8 mouse cellular contexts compared by ENCODE assay signal in genomic region chr12:69681566-69682061, GRCm38 (mm10). TPM values are rescaled to one million over a fixed set of nuclear protein-coding genes. Genes with fewer than 3 reads are reported as not detected.
DNase-seq lines count a peak whose midpoint lies in the region; ATAC-seq and TF ChIP-seq lines count a peak whose summit lies in the region.

TSS of gene Sos2 (minus strand) at chr12:69681852.

- peak; percentile 83 for ATAC-seq in embryonic facial prominence, embryonic 14.5 days (ENCODE audit: low read depth)
- peak; percentile 75 for ATAC-seq in limb, embryonic 12.5 days (ENCODE audit: insufficient number of reproducible peaks, insufficient read depth, low FRiP score, low TSS enrichment, low read depth)
- ATAC-seq in midbrain, embryonic 12.5 days (ENCODE audit: low FRiP score, low read depth) = peak; percentile 89

- H3K9ac ChIP-seq in embryonic facial prominence, embryonic 14.5 days (ENCODE audit: low read depth, low read length) = peak within 1 kb of the TSS; percentile 99
- H3K9ac ChIP-seq in heart, adult 2 months (ENCODE audit: low read depth, low read length) = peak within 1 kb of the TSS; percentile 99
- peak within 1 kb of the TSS; percentile 96 for H3K9ac ChIP-seq in limb, embryonic 12.5 days (replicated peaks)
- H3K9ac ChIP-seq in midbrain, embryonic 12.5 days (replicated peaks) = peak within 1 kb of the TSS; percentile 94

- H3K27me3 ChIP-seq in embryonic facial prominence, embryonic 14.5 days (replicated peaks; ENCODE audit: control insufficient read depth, insufficient read depth, low read length) = no peaks in the 10 kb centered on the region
- no peaks in the 10 kb centered on the region for H3K27me3 ChIP-seq in heart, adult 2 months (ENCODE audit: control insufficient read depth, insufficient read depth, low read length)
- H3K27me3 ChIP-seq in kidney, adult 2 months (replicated peaks; ENCODE audit: control insufficient read depth, insufficient read depth, low read length) = no peaks in the 10 kb centered on the region
- no peaks in the 10 kb centered on the region for H3K27me3 ChIP-seq in limb, embryonic 12.5 days
- H3K27me3 ChIP-seq in midbrain, embryonic 12.5 days = no peaks in the 10 kb centered on the region; the same call in 1 of the 2 replicates

- no peak for TF ChIP-seq CTCF in heart, adult 2 months (IDR thresholded peaks at IDR 0.05)
- no peak for TF ChIP-seq CTCF in kidney, adult 2 months (conservative IDR thresholded peaks at IDR 0.05; ENCODE audit: insufficient read depth, insufficient read length, low read depth, low read length)

- peak within 1 kb of the TSS; percentile 96 for H3K27ac ChIP-seq in embryonic facial prominence, embryonic 14.5 days (replicated peaks; ENCODE audit: low read depth, low read length)
- H3K27ac ChIP-seq in heart, adult 2 months = peak within 1 kb of the TSS; percentile 96
- H3K27ac ChIP-seq in kidney, adult 2 months (ENCODE audit: insufficient read depth, low read depth, low read length) = peak within 1 kb of the TSS; percentile 85
- peak within 1 kb of the TSS; percentile 96 for H3K27ac ChIP-seq in limb, embryonic 12.5 days
- H3K27ac ChIP-seq in midbrain, embryonic 12.5 days (replicated peaks) = peak within 1 kb of the TSS; percentile 97

- TF ChIP-seq EP300 in heart, adult 2 months (IDR thresholded peaks at IDR 0.05; ENCODE audit: insufficient read depth, low read depth, low read length) = no peak

- peaks cover 3% of the 10 kb centered on the region; the same call in 1 of the 2 replicates for H3K79me2 ChIP-seq in heart, adult 2 months (replicated peaks; ENCODE audit: control insufficient read depth, insufficient read depth, low read length)

- H3K36me3 ChIP-seq in embryonic facial prominence, embryonic 14.5 days (ENCODE audit: control insufficient read depth, insufficient read depth, low read length) = no peaks in the 10 kb centered on the region
- H3K36me3 ChIP-seq in heart, adult 2 months (ENCODE audit: control insufficient read depth, insufficient read depth, low read length) = peaks cover 5% of the 10 kb centered on the region
- no peaks in the 10 kb centered on the region for H3K36me3 ChIP-seq in kidney, adult 2 months (ENCODE audit: control insufficient read depth, insufficient read depth, low read length)
- no peaks in the 10 kb centered on the region for H3K36me3 ChIP-seq in limb, embryonic 12.5 days
- no peaks in the 10 kb centered on the region for H3K36me3 ChIP-seq in midbrain, embryonic 12.5 days

- H3K4me1 ChIP-seq in embryonic facial prominence, embryonic 14.5 days (ENCODE audit: control insufficient read depth, insufficient read depth, low read length) = peaks cover 20% of the 10 kb centered on the region
- H3K4me1 ChIP-seq in heart, adult 2 months (ENCODE audit: control insufficient read depth, insufficient read depth, low read length) = peaks cover 10% of the 10 kb centered on the region
- peaks cover 5% of the 10 kb centered on the region; the same call in 1 of the 2 replicates for H3K4me1 ChIP-seq in kidney, adult 2 months (ENCODE audit: control insufficient read depth, insufficient read depth, low read length)
- H3K4me1 ChIP-seq in limb, embryonic 12.5 days (replicated peaks) = peaks cover 11% of the 10 kb centered on the region
- H3K4me1 ChIP-seq in midbrain, embryonic 12.5 days = peaks cover 12% of the 10 kb centered on the region

- peak; percentile 52 for DNase-seq in 3134 (ENCODE audit: extremely low read depth, insufficient read length, low spot score)
- peak; percentile 85 for DNase-seq in adrenal gland, adult 2 months
- peak; percentile 47 for DNase-seq in embryonic facial prominence, embryonic 14.5 days (ENCODE audit: low spot score)
- DNase-seq in heart, adult 2 months = peak; percentile 82 to 84
- peak; percentile 79 for DNase-seq in kidney, adult 2 months
- peak; percentile 44 to 49 for DNase-seq in spleen, postnatal 14 days (ENCODE audit: low spot score in 2 of 2)

- TF ChIP-seq POLR2A in heart, adult 2 months (IDR thresholded peaks at IDR 0.05; ENCODE audit: insufficient read depth, low read depth, low read length) = no peak
- no peak for TF ChIP-seq POLR2A in kidney, adult 2 months (IDR thresholded peaks at IDR 0.05; ENCODE audit: low read depth, low read length)

- H3K4me3 ChIP-seq in embryonic facial prominence, embryonic 14.5 days (ENCODE audit: low read depth, low read length) = peak within 1 kb of the TSS; percentile 91
- peak within 1 kb of the TSS; percentile 94 for H3K4me3 ChIP-seq in heart, adult 2 months
- peak within 1 kb of the TSS; percentile 77 for H3K4me3 ChIP-seq in kidney, adult 2 months (ENCODE audit: insufficient read depth, low read depth, low read length)
- peak within 1 kb of the TSS; percentile 91 for H3K4me3 ChIP-seq in limb, embryonic 12.5 days (replicated peaks)
- H3K4me3 ChIP-seq in midbrain, embryonic 12.5 days = peak within 1 kb of the TSS; percentile 80

- WGBS in embryonic facial prominence, embryonic 14.5 days = 0% methylated on average over 10 of the region's 85 CpGs
- WGBS in heart, adult 2 months = 3% methylated on average over 77 of the region's 85 CpGs
- 5% methylated on average over 85 of the region's 85 CpGs for WGBS in kidney, adult 2 months
- WGBS in limb, embryonic 12.5 days = under 1% methylated on average over 52 of the region's 85 CpGs
- under 1% methylated on average over 42 of the region's 85 CpGs for WGBS in midbrain, embryonic 12.5 days

- no peaks in the 10 kb centered on the region for H3K9me3 ChIP-seq in embryonic facial prominence, embryonic 14.5 days (ENCODE audit: control insufficient read depth, low read length)
- no peaks in the 10 kb centered on the region for H3K9me3 ChIP-seq in limb, embryonic 12.5 days
- no peaks in the 10 kb centered on the region for H3K9me3 ChIP-seq in midbrain, embryonic 12.5 days

- intact Hi-C loops in heart, adult 2 months (cut with DNase I) = loop anchor here (5.0 kb wide), 4 partner anchors 34 to 319 kb away; partner anchors contain the start of gene Vcpkmt

- peak within 1 kb of the TSS; percentile 73 for H3K4me2 ChIP-seq in embryonic facial prominence, embryonic 14.5 days (ENCODE audit: low read depth, low read length)
- H3K4me2 ChIP-seq in limb, embryonic 12.5 days = peak within 1 kb of the TSS; percentile 88
- peak within 1 kb of the TSS; percentile 80 for H3K4me2 ChIP-seq in midbrain, embryonic 12.5 days (replicated peaks)

RNA-seq across cellular contexts. Expression of gene Sos2, which starts in this region (rescaled TPM):
- total RNA-seq in adrenal gland, adult 2 months (2021) = 10 to 100 TPM; 44.2 to 55.2 TPM
- 9.6 and 14.1 TPM in 2 replicates for polyA plus RNA-seq in adrenal gland, adult 2 months (2012; rRNA removed)
- polyA plus RNA-seq in embryonic facial prominence, embryonic 14.5 days (2014; fragmentation: Nextera tagmentation; extraction: Ambion mirVana) = 11.0 and 11.4 TPM in 2 replicates
- 10 to 100 TPM; 33.7 to 38.5 TPM for total RNA-seq in heart, adult 2 months (2021)
- 21.3 and 33.1 TPM in 2 replicates for polyA plus RNA-seq in heart, adult 2 months (2012; rRNA removed)
- polyA plus RNA-seq in kidney, adult 2 months (2012; rRNA removed) = 28.5 and 28.8 TPM in 2 replicates
- 9.4 and 9.9 TPM in 2 replicates for polyA plus RNA-seq in limb, embryonic 12.5 days (2016; fragmentation: Nextera tagmentation; extraction: Ambion mirVana)
- polyA plus RNA-seq in midbrain, embryonic 12.5 days (2016; fragmentation: Nextera tagmentation; extraction: Ambion mirVana) = 12.1 and 12.4 TPM in 2 replicates

Comparison
In these comparisons a context has a peak if more than half of its experiments do, and no peak if none do; other contexts are left out.
1. Peak in every context shown above with its lines: DNase-seq, ATAC-seq, H3K4me3 ChIP-seq and H3K27ac ChIP-seq.